Mouse (Mus musculus) kidney, adult 9 months (tissue): ENCODE measurements around the gene Tmem171.
A peak's percentile ranks its signal among the peaks of the same experiment; 100 is the strongest.

Experiments
- DNase-seq: peaks from one replicate; pipeline ENCODE4 v3.0.0; 2022

The Tmem171 gene

DNA sequence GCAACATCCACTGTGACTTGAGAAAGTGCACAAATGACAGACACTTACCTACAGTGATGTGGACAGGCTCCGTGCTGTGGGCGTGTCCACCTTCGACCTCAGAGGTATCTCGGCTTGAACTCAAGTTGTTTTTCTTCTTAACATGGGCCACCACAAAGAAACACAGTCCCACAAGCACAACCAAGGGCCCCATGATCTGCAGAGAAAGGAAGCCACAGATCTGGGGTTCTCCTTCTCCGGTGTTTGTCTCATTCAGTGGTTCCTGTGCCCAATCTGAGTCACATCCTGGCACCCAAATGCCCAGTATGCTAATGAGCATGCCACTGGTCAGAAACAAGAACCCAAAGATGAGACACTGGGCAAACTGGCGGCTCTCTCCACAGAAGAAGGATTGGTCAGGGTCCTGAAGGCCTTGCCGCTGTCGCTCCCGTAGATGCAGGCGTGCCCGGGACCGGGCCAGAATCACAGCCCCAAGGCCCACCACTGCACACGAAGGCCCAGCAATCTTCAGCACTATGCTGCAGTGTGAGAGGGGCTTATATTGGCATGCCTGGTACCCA, 2.6 kb downstream of the Tmem171 start:
- no peak for DNase-seq

DNA sequence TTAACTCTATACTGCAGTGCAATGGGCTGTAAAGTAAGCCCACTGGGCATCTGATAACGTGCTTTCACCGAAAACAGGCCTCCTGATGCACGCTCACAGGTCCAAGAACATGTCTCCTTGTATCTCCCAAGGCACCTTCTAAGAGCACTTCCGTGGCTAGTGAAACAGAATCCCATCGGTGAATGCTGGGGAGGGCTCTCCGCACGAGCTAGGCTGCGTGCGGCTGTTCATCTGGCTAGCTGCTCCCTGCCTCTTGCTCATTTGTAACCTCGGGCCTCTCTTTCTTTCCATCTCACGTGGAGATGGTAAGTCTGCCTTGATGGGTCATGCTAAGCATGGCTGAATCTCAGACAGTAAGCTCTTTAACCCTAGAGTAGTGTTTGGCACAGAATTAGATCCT, 3.7 kb downstream of the Tmem171 start:
- no peak for DNase-seq

DNA sequence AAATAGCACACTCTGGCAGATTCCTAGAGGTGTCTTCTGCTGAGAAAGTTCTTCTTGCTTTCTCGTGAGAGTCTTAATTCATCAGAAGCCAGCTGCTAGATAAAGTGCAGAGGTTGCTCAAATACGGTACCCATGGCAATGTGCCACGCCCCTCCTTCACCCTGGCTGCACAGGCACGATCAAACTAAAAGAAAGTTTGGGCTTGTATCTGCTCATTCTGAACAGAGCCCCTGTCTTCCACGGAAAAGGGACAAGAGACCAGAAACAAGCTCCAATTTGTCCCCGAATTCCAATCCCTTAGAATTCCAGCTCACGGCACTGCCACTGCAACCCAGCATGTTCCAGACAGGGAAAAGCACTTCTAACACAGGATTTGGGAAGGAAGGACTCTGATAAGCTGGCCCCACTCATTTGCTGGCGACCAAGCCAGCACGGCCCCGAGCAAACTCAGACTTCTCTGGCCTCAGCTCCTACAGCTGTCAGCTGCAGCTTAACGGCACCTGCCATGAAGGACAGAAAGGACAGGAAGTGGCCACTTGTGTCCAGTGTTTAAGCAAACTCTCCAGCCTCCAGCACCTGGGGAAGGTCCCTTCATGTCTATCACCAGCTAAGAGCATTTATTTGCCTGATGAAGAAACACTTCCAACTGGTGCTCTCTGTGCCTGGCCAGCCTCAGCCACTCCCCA, 4.9 kb downstream of the Tmem171 start:
- peak; percentile 67 for DNase-seq

DNA sequence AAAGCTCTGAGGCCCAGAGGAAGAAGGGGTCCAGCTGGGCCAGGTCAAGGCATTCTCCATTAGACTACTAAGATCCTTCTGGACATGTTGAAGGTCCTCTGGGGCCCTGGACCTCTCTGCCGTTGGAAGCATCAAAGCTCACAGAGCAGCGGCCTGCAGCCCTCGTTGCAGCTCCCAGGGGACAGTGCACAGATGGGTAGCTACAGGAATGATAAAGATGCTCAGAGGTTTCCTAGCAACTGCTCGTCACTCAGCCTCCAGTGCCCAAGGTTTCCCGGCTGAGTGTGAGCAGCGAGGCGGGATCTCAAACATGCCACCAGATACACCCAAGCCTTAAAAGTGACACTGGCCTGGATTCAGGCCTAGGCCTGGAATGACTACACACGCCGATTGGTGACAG, 6.7 kb downstream of the Tmem171 start:
- no peak for DNase-seq

DNA sequence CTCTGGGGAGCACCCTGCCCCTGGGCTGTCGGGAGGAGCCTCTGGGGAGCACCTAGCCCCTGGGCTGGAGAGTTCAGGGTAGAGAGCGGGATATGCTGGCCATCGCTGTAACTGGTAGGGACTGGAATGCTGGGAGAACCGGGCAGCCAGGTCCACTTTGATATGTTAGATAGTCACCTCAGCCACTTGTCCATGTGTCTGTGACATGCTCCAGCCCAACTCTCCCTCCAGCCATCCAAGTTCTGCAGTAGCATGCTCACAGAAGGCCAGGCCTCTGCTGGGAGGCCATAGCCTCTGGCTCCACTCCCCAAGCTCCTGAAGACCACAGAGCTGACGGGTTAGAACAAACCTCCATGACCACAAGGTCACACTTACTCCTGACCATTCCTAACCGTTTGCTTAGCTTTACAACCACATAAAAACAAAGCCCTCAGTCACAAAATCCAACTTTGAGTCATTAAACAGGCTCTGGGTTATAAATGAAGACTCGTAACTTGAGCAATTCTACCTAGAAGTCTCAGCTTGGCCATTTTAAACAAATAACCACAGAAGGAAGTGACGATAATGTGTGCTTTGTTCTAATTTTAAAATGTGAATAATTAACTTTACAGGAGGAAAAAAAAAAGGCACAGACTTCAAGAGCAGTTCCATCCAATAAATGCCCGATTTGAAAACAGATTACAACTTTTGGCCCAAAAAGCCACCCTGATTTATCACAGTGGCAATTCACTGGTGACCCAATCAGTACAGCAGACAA, 10.3 kb downstream of the Tmem171 start:
- DNase-seq, result peak; percentile 45

DNA sequence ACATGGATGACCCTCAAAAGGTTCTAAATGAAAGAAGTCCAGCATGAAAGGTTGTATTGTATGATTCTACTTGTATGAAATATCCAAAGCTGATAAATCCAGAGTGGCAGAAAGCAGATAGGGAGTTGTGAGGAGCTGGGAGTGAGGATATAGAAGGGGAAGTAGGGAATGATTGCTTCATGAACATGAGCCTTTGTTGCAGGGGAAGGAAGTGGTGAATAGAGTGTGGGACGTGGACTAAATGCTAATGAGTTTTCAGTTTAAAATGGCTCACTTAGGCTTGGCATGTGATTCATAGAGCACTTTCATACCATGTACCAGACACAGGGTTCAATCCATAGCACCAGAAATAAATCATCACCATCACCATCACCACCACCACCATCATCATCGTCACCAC, 11.2 kb downstream of the Tmem171 start:
- no peak for DNase-seq

DNA sequence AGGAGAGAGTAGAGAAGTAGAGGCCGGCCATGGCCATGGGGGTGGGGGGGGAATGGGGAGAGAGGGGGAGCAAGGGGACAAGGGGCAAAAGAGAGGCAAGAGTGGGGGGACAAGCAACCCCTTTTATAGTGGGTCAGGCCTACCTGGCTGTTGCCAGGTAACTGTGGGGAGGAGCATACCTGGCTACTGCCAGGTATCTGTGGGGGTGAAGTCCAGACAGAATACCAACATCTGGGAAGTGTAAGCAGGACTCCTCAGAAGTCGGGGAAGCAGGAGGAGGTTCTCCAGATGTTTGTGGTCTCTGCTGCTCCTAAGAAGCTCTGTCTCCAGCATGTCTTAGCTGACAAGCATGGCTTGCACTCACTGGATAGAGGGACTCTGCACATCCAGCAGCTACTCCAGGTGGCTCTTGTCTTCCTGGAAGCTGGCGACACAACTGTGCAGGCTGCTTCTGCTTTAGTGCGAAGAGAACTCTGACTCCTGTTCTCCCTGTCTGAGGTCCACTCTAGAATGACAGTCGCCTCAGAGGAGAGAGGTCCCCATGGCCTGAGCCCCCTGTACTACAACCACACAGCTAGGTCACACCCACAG, 14.1 kb downstream of the Tmem171 start:
- DNase-seq, result no peak

DNA sequence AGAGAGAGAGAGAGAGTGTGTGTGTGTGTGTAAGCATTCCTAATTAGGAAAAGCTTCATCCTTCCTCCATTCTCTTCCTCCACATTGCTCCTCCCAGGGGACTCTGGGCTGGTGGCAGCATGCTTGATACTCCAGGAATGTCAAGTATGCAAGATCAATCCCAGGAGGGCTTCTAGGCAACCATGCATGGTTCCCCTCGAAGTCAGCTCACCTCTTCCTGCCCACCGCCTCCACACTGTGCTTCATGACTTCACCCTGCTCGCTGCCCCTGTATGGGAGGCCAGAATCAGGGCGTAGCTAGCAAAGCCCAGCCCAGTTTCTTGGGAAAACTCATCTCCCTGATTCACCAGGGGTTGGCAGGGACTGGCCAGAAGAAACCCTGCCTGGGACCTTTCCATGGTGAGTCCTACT, 15.0 kb downstream of the Tmem171 start:
- no peak for DNase-seq

DNA sequence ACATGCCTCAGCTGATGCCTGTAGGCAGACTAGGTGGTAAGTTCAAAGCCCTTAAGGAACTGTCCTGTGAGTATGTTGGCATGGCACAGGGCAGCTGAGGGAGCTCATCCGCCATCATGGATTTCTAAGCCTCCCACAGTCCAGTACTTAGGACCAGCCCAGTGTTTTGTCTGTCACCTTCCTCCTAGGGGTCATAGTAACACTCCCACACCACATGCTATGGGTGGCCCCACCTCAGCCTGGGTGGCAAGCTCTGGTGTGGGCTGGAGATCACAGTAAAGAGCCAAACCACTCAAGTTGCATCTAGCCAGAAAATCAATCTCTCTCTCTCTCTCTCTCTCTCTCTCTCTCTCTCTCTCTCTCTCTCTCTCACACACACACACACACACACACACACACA, 15.4 kb downstream of the Tmem171 start:
- DNase-seq, result no peak

DNA sequence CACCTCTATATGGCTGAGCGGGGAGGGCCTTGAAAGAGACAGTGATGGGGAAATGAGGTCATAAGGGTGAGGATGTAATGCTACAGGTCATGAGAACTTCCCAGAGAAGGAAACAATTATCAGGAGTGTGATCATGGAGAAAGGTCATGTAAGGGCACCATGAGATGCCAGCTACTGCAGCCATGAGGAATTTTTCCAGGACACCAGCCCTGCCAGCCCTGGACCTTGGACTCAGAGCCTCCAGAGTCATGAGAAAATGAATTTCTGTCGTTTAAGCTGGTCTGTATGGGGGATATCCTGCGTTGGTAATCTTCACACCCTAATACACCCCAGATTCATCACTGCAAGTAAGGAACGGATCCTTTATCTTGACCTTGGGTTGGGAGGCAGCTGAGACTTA, 20.7 kb downstream of the Tmem171 start:
- peak; percentile 63 for DNase-seq

DNA sequence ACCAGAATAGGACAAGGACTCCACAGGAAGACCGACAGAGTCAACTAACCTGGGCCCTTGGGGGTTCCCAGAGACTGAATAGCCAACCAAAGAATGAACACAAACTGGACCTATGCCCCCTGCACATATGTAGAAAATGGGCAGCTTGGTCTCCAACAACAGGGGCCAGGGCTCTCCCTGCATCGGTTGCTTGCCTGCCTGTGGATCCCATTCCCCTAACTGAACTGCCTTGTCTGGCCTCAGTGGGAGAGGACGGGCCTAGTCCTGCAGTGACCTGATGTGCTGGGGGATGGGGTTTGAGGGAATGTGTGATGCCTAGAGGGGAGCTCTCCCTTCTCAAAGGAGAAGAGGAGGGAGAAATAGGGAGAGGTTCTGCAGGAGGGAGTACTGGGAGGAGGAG, 25.3 kb downstream of the Tmem171 start:
- no peak for DNase-seq

DNA sequence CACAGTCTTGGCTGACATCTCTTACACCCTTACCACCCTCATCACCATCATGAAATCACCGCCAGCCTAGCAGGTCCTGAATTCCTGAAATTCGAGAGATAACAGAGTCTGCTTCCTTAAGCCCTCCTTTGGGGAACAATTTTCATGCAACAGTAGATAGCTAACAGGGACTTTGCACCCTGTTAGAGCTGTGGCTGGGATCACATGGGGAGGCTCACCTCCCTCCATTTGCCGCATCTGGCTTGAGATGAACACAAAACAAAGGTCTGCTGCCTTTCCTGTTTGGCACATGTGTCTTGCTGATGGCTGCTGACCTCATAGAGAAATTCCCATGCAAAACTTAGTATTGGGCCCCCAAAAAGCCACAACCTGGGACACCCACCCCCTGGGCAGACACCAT, 27.3 kb downstream of the Tmem171 start:
- peak; percentile 81 for DNase-seq

DNA sequence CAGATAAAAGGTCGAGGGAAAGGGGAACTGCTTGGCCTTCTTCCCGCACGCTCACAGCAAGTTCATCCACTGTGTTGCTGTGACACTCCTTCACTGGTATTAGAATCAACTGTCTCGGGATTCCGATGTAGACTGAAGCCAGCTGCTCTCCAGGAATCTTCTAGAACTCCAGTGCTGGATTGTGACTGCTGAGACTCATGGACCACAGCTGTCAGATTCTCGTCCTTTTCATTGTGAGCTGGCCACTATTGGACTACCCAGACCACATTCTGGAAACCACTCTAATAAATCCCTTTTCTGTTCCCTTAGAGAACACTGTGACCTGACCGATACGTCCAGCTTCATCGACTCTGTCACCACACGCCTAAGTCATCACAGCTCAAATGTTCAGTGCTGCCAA, 29.4 kb downstream of the Tmem171 start:
- DNase-seq, result no peak

DNA sequence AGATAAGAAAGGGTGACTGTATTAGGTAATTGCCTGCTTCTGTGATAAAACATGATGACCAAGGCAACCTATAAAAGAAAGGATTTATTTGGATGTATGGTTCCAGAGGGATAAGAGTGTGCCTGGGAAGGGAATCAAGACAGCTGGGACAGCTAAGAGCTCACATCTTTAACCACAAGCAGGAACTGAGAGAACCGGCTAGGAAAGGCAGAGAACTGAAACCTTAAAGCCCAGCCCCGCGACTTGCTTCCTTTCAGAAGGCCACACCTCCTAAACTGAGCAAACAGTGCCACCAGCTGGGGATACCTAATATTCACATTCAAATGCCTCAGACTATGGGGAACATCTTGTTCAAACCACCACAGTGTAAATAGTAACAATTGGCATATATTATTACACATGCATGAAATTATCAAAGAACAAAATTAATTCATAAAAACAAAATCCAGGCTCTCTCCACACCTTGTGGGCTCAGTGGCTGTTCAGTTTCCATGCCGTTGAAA, 32.4 kb downstream of the Tmem171 start:
- no peak for DNase-seq

DNA sequence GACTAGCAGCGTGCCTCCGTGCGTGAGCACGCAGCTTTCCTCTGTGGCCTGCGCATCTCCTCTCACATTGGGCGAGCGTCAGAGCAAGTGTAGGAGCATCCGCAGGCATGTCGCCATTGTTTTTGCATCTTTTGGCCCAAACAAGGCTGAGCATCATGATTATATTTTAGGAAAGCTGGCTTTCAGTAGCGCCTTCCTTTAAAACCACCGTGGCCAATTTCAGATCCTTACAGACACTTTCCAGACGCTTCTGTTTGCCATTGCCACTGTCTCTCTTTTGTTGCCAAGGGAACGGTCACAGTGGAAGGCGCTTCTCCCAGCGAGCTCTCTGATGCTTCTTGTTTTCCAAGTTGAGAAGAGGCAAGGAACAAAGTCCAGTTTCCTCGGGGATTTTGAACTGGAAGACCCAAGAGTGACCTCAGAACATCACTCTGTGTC, 38.6 kb downstream of the Tmem171 start:
- peak; percentile 86 for DNase-seq

DNA sequence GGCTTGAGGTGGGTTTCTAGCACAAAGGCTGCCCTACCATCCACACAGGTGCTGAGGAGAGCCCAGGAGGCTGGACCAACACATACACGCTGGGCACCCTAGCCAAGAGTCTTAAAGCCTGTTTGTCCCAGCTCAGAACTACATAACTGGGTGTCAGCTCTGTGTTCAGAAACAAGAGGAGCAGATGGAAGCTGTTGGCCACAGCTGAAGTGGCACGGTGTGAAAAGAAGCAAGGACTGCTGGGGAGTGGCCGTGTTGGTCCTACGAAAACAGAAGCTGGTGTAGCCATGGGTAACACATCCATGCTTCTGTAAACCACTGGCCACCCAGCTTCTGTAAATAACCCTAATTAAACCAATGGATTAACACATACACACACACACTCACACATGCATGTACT, 39.3 kb downstream of the Tmem171 start:
- DNase-seq, result no peak

DNA sequence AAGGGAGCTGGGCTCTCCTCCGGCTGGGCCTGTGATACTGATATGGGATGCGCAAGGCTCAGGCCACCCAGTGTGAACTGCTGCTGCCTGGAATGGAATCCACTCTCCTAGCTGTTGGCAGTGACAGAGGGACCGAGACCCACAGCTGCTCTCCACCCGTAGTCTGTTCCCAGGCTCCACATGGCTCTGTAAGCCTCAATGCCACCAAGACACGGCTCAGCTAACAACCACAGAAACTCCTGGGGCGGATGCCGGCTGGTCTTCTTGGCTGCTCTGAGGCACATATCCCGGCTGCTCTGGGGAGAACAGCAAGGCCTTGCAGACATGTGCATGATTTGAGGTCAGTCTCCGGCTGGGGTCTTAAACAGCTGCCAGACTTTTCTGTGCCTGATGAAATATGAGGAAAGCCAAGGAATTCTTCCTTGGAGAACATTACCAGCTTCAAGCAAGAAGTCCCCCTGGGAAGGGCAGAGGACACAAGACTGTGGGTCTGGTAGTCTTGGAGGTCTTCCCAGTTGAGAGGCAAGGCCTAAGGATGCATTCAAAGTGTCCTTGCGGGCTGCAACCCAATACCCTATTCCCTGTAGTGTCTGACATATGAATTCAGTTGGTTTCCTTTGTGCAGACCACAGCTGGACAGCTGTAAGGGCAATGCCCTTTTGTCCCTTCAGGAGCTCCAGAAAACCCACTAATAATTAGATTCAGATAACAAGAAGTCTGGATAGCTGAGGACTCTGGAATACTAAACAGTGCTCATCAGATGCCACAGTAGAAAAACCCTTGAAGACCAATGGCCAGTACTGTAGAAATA, 40.3 kb downstream of the Tmem171 start:
- no peak for DNase-seq

DNA sequence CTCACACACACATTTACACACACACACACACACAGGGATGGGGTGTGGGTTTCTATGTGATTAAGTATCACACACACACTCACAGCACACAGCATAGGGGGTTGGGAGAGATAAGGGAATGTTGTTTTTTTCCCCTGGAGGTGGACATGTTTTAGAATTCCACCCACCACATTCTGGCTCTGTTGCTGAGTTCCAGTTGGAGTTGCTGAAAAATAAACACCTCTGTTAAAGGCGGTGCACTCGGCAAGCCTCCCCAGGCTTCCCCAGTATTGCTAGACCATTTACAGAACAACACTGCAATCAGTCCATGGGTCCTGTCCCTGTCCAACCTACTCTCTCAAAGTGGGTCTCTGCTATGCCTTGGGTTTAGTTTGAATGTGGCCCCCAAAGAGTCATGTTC, 42.4 kb downstream of the Tmem171 start:
- DNase-seq, result no peak

DNA sequence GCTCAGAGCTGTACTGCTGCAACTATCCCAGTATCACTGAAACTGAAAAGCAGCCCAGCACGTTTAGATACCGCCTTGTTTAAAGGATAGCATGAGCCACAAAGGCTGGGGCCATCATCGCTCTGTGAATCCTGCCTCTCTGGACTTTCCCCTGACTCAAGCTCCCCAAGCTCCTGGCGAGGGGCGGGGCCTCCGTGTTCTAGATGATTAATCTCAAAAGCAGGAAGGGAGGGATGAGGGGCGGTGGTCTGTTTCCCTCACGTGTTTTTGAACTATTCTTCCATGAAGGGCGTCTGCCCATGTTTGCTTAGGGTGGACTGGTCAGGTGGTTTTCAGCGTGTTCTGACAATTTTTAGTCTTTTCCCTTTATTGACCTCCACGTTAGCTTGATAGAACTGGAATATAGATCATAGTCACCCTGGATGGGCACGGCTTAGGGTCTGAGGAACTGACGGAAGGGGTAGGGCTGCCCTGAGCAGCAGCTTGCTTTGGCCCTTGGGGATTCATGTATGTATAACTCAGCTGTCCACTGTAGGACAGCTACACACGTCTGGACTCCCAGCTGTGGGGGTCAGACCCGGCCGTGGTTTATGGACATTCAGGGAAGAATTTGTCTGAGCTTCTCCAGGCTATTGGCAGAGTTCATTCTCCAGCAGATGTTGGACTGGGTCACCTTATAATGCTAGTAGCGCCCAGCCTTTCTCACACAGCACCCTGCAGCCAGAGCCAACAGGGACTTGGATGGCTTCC, 43.2 kb downstream of the Tmem171 start:
- DNase-seq, result peak; percentile 78

DNA sequence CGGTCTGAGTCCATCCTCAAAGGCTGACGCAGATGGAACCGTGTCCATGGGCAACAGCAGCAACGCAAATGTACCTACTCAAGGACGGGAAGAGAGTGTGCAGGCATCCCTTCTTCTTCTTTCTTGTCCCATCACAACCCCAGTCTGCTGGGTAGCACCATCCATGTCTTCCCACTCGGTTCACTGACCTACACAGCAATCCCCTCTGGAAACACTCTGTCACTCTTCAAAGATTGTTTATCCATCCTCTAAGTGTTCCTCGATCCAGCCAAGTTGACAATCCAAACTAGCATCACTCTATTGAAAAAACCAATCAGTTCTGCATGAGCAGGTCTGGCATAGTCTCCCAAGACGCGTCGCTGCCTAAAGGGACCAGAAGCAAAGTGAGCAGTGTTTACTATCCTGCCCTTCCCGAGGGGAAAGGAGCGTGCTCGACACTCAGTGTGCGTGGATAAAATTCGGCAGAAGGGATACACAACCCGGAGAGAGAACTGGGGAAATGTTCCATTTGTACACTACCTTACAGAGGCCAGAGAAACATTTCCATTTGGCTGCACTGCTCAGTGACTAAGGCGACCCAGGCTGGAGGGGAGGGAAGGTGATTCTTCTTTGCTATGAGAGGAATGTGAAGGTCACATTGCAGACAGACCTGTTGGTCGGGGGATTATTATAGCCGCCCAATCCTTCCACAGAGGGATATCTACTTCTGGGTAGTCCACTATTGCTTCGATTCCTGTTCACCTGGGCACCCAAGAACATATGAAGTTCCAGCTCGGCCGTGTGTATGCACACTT, 46.7 kb downstream of the Tmem171 start:
- peak; percentile 63 for DNase-seq

DNA sequence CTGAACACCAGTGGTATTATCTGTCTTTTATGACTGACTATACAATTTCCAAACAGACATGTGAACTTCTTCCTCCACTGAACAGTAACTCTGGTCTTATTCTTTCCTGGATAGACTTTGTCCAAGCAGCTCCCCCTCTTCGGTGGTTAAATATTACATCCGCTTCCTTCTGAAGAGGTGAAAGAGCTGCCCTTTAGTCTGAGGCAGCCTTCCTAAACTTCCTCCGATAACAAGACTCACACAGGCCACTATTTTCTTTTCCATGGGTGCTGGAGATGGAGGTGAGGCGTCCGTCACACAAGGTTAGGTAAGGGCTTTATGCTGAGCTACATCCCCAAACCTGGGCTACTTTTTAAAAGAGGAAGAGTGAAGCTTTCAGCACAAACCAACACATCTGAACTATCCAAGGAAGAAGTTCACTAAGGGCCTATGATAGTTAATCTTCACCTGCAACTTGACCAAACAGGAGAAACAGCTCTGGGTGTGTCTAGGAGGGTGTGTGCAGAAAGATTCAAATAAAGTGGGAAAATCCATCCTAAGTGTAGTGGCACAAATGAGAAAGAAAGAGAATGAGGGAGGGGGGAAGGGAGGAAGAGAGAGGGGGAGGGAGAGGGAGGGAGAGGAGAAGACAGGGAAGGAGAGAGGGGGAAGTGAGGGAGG, 56.0 kb downstream of the Tmem171 start:
- DNase-seq, result peak; percentile 92
